Mouse (Mus musculus): ENCODE data around the gene Rnf180. TPM values are rescaled to one million over a fixed set of nuclear protein-coding genes. Genes with fewer than 3 reads are reported as not detected.

Rnf180 gene
- total and polyA plus RNA-seq, 3 experiments, result 0.13 to 0.66 TPM; not detected in 1

DNA sequence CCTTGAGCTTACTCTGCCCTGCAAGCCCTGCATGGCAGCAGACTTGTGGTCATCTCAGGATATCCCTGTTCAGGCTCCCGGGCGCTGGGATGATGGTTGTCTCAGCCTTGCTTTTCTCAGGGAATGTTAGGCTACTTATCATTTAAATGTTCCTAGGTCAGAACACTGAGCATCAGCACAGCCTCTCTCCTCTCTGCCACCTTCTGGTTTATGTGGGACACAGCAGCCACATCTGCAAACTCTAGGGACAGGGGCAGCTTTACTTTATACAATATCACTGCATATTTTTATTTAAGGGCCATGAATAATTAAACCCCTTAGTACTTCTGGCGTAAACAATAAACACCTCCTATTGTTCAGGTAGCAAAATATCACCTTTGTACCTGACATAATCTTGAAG is 71.5 kb downstream of the Rnf180 start:
- Histone ChIP-seq H3K4me1 (ENCODE audit: control insufficient read depth in 1 of 2, insufficient read depth in 2 of 2) (no peaks in the 10 kb centered on the region), H3K9me3 (replicated peaks; ENCODE audit: low read length) (no peaks in the 10 kb centered on the region), H3K27ac (ENCODE audit: insufficient read depth, low read depth) (no peak overlapping the region), H3K79me2 (replicated peaks; ENCODE audit: control insufficient read depth, extremely low read depth, insufficient read depth, poor library complexity, severe bottlenecking) (no peaks in the 10 kb centered on the region), H3K4me2 (ENCODE audit: insufficient read depth, low read depth, poor library complexity, severe bottlenecking) (peak overlapping the region; percentile 67; the same call in 1 of the 2 replicates), H3K4me3 (replicated peaks in 1 of 3; ENCODE audit: low read depth in 2 of 3, low read length in 2 of 3, poor library complexity in 1 of 3) (no peak overlapping the region), H3K9ac (ENCODE audit: insufficient read depth, low read depth) (no peak overlapping the region), H3K27me3 (replicated peaks) (no peaks in the 10 kb centered on the region), H3K36me3 (replicated peaks in 1 of 2; ENCODE audit: control insufficient read depth in 1 of 2, insufficient read depth in 1 of 2, low read length in 1 of 2) (no peaks in the 10 kb centered on the region)
- in situ Hi-C loops (cut with MboI; ENCODE audit: low pct_ligation_motif_present, low pct_unique_long_range_greater_than_20kb, low sequenced_read_pairs) (loop anchor here (10.0 kb wide), 1 partner anchor 278 kb away; no protein-coding TSS in a partner anchor), dilution Hi-C loops (cut with MboI; ENCODE audit: extremely low pct_ligation_motif_present, extremely low pct_unique_long_range_greater_than_20kb, low sequenced_read_pairs) (no loop called here)
- DNase-seq (ENCODE audit: extremely low read depth), result peak; percentile 27
- peak in 1 of 2 experiments; percentile 62; a peak in 2 of 4 replicates for TF ChIP-seq CTCF (conservative IDR thresholded peaks at IDR 0.05 in 1 of 2, IDR thresholded peaks at IDR 0.05 in 1 of 2; ENCODE audit: low read depth in 2 of 2, low read length in 2 of 2)
- TF ChIP-seq SMC3 (IDR thresholded peaks at IDR 0.05; ENCODE audit: low read depth, low read length), result peak; percentile 65
- TF ChIP-seq RAD21 (IDR thresholded peaks at IDR 0.05; ENCODE audit: low read depth, low read length), result peak; percentile 30
- TF ChIP-seq TBP (conservative IDR thresholded peaks at IDR 0.05; ENCODE audit: low read depth, low read length), result no peak

GRCm38 (mm10) chr13:105222016-105222725 is 72.4 kb downstream of the Rnf180 start:
- Histone ChIP-seq H3K4me2 (ENCODE audit: insufficient read depth, low read depth, poor library complexity, severe bottlenecking) (no peak overlapping the region), H3K27me3 (replicated peaks) (no peaks in the 10 kb centered on the region), H3K4me1 (ENCODE audit: control insufficient read depth in 1 of 2, insufficient read depth in 2 of 2) (no peaks in the 10 kb centered on the region), H3K27ac (ENCODE audit: insufficient read depth, low read depth) (no peak overlapping the region), H3K79me2 (replicated peaks; ENCODE audit: control insufficient read depth, extremely low read depth, insufficient read depth, poor library complexity, severe bottlenecking) (no peaks in the 10 kb centered on the region), H3K4me3 (replicated peaks in 1 of 3; ENCODE audit: low read depth in 2 of 3, low read length in 2 of 3, poor library complexity in 1 of 3) (no peak overlapping the region), H3K9ac (ENCODE audit: insufficient read depth, low read depth) (no peak overlapping the region), H3K9me3 (replicated peaks; ENCODE audit: low read length) (no peaks in the 10 kb centered on the region), H3K36me3 (replicated peaks in 1 of 2; ENCODE audit: control insufficient read depth in 1 of 2, insufficient read depth in 1 of 2, low read length in 1 of 2) (no peaks in the 10 kb centered on the region)
- no peak for DNase-seq (ENCODE audit: extremely low read depth)
- dilution Hi-C loops (cut with MboI; ENCODE audit: extremely low pct_ligation_motif_present, extremely low pct_unique_long_range_greater_than_20kb, low sequenced_read_pairs), result no loop called here
- no peak for TF ChIP-seq IRF4 (IDR thresholded peaks at IDR 0.05; ENCODE audit: low read depth, low read length)
- TF ChIP-seq BHLHE40 (IDR thresholded peaks at IDR 0.05; ENCODE audit: low read depth, low read length), result no peak
- no peak for TF ChIP-seq MAZ (IDR thresholded peaks at IDR 0.05; ENCODE audit: low read depth, low read length)
- TF ChIP-seq USF1 (IDR thresholded peaks at IDR 0.05; ENCODE audit: low read depth, low read length), result no peak
- no peak for TF ChIP-seq HCFC1 (IDR thresholded peaks at IDR 0.05; ENCODE audit: low read depth, low read length)
- TF ChIP-seq USF2 (conservative IDR thresholded peaks at IDR 0.05; ENCODE audit: low read depth, low read length), result no peak
- no peak for TF ChIP-seq KAT2A (IDR thresholded peaks at IDR 0.05; ENCODE audit: insufficient replicate concordance, low read length)
- TF ChIP-seq GABPA (IDR thresholded peaks at IDR 0.05; ENCODE audit: insufficient replicate concordance, low read depth, low read length), result no peak
- TF ChIP-seq E2F4 (IDR thresholded peaks at IDR 0.05; ENCODE audit: insufficient replicate concordance, low read depth, low read length), result no peak
- no peak for TF ChIP-seq MYC (IDR thresholded peaks at IDR 0.05; ENCODE audit: low read depth, low read length)
- no peak for TF ChIP-seq ETS1 (conservative IDR thresholded peaks at IDR 0.05; ENCODE audit: low read depth, low read length)
- no peak for TF ChIP-seq PAX5 (IDR thresholded peaks at IDR 0.05; ENCODE audit: low read length)
- TF ChIP-seq UBTF (IDR thresholded peaks at IDR 0.05; ENCODE audit: low read depth, low read length), result no peak
- TF ChIP-seq CHD2 (IDR thresholded peaks at IDR 0.05; ENCODE audit: low read length), result no peak
- TF ChIP-seq JUN (IDR thresholded peaks at IDR 0.05; ENCODE audit: insufficient read depth, low read depth, low read length), result no peak
- TF ChIP-seq POLR2AphosphoS2 (IDR thresholded peaks at IDR 0.05; ENCODE audit: low read depth, low read length), result no peak
- in situ Hi-C loops (cut with MboI; ENCODE audit: low pct_ligation_motif_present, low pct_unique_long_range_greater_than_20kb, low sequenced_read_pairs), result loop anchor here (10.0 kb wide), 1 partner anchor 277 kb away; no protein-coding TSS in a partner anchor
